Mouse (Mus musculus) hindbrain, postnatal 0 days (tissue): ENCODE data around the gene Nos3. TPM values are rescaled to one million over a fixed set of nuclear protein-coding genes. Genes with fewer than 3 reads are reported as not detected.

ENCODE experiments used
- ATAC-seq: fragments of 200-750 bp; cut with Nextera tagmentation; 2 replicates; pipeline ENCODE4 v1.8.0; 2017; ENCODE audit warnings: mild to moderate bottlenecking, moderate TSS enrichment, moderate library complexity
- DNase-seq: peaks from one replicate; pipeline ENCODE4 v3.0.0-alpha.2; 2015; ENCODE audit warnings: low spot score
- H3K27ac ChIP-seq: fragments of 300-500 bp; sonication (generic); 2 replicates; pipeline ENCODE4 v1.5.1; 2014; ENCODE audit warnings: mild to moderate bottlenecking
- H3K27me3 ChIP-seq: fragments of 300-500 bp; sonication (generic); 2 replicates; pipeline ENCODE4 v1.6.1; 2014; ENCODE audit warnings: low read length, mixed read lengths; ENCODE audit not compliant: insufficient read depth
- H3K36me3 ChIP-seq: fragments of 300-500 bp; sonication (generic); 2 replicates; pipeline ENCODE4 v1.6.1; 2014; ENCODE audit warnings: low read length, mixed read lengths; ENCODE audit not compliant: insufficient read depth
- H3K4me1 ChIP-seq: fragments of 300-500 bp; sonication (generic); 2 replicates; pipeline ENCODE4 v1.6.1; 2014; ENCODE audit warnings: antibody characterized with exemption, low read length, mixed read lengths; ENCODE audit not compliant: insufficient read depth
- H3K4me2 ChIP-seq: fragments of 300-500 bp; sonication (generic); 2 replicates; pipeline ENCODE4 v1.6.1; 2014; ENCODE audit warnings: low read depth, mild to moderate bottlenecking, low read length, moderate library complexity, mixed read lengths
- H3K4me3 ChIP-seq: fragments of 300-500 bp; sonication (generic); 2 replicates; pipeline ENCODE4 v1.5.1; 2014; ENCODE audit warnings: low read length
- H3K9ac ChIP-seq: fragments of 300-500 bp; sonication (generic); replicated peaks from 2 replicates; pipeline ENCODE4 v1.6.1; 2014; ENCODE audit warnings: mild to moderate bottlenecking, low read length, moderate library complexity, mixed read lengths
- H3K9me3 ChIP-seq: fragments of 300-500 bp; sonication (generic); 2 replicates; pipeline ENCODE4 v1.6.1; 2016; ENCODE audit warnings: low read length, mixed read lengths
- CTCF ChIP-seq: IDR thresholded peaks from 2 replicates; pipeline ENCODE4 v1.5.1; 2016; ENCODE audit warnings: antibody characterized with exemption, control low read depth, low read depth
- WGBS: fragments of 180-500 bp; shearing (Covaris S2); extraction: QIAGEN DNeasy Blood & Tissue Kit; methylation state at CpG from one replicate; pipeline ENCODE4 v1.1.7; 2014; 5-methylcytosine and 5-hydroxymethylcytosine counted together
- polyA plus RNA-seq: library from polyadenylated mRNA; unstranded; fragments of >200 nt; fragmentation: Nextera tagmentation; extraction: Ambion mirVana; gene quantifications from 2 replicates; pipeline ENCODE4 v1.2.1, GENCODE M21; 2015
- total RNA-seq: library from RNA; depleted of rRNA; stranded (reverse); fragments of >200 nt; gene quantifications from 2 replicates; pipeline ENCODE4 v1.2.3, GENCODE M21; 2014

The Nos3 gene
- total and polyA plus RNA-seq, 2 experiments from 2014 or later: 7.2 to 8.7 TPM

DNA sequence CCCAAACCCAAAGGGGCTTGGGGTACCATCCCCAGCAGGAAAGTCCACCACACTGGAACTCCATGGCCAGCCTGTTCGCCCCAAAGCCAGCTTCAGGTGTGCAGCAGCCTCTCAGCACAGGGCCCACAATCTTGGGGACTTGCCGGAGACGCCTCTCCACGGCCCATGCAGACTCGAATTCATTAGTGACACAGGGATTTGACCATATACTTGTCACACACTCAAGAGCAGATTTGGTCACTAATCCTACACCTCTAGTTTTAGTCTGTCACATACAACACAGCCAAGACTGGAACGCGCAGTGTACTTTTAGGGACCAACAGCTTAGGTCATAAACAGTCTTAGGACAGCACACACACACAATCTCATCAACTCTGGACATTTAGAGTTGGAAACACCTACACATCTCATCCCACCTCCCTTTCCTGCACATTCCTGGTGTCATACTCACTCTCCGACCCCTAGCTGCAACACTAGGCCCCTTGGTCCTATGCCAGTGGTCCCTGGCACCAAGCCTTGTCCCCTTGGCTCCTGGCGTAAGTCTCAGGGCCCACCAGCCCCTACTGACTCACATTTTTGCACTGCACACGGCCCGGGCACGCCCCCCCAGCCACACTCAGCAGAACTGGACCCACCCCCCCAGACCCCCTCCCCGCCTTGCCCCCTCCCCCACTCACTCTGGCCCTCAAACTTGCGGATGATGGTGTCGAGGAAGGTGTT, 13.9 kb upstream of the Nos3 start:
- no peak for TF ChIP-seq CTCF
- 28% methylated on average over 15 of the region's 15 CpGs for WGBS
- ATAC-seq (no peak), DNase-seq (no peak)
- H3K9ac ChIP-seq: peak overlapping the region; percentile 78
- peaks cover 27% of the 10 kb centered on the region for H3K4me1 ChIP-seq
- H3K9me3 ChIP-seq: no peaks in the 10 kb centered on the region
- no peaks in the 10 kb centered on the region for H3K27me3 ChIP-seq
- H3K36me3 ChIP-seq: no peaks in the 10 kb centered on the region
- H3K4me3 ChIP-seq: peak overlapping the region; percentile 70
- peak overlapping the region; percentile 99 for H3K4me2 ChIP-seq
- peak overlapping the region; percentile 76 for H3K27ac ChIP-seq

DNA sequence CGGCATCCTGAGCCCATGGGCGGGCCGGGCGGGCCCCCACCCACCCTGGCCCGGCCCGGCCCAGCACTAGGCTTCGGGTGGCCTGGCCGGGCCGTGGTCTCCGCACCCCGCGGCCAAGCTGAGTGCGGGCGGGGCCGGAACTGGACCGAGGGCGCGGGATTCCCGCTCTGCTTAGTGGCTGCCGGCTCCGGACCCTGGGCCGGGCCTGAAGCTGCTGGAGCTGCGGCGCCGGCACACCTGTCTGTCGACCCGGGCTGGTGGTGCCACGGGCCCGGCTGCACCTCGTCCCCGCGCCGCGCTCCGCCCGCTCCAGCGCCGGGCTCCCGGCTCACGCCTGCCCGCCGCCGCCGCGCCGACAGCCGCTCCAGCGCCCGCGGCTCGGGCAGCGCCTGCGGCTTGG, 13.3 kb upstream of the Nos3 start, which contains the start of gene Kcnh2:
Kcnh2 (minus strand) TSS at position 327 of the 400 bp plus-strand sequence.
- H3K27ac ChIP-seq: peak within 1 kb of the TSS; percentile 76
- peak within 1 kb of the TSS; percentile 99 for H3K4me2 ChIP-seq
- DNase-seq (no peak), ATAC-seq (peak; percentile 36)
- WGBS: 0% methylated on average over 16 of the region's 53 CpGs
- peak within 1 kb of the TSS; percentile 70 for H3K4me3 ChIP-seq
- peaks cover 27% of the 10 kb centered on the region for H3K4me1 ChIP-seq
- TF ChIP-seq CTCF: no peak
- H3K36me3 ChIP-seq: no peaks in the 10 kb centered on the region
- peak within 1 kb of the TSS; percentile 78 for H3K9ac ChIP-seq
- no peaks in the 10 kb centered on the region for H3K9me3 ChIP-seq
- H3K27me3 ChIP-seq: no peaks in the 10 kb centered on the region

- Histone ChIP-seq H3K27me3 (no peaks in the 10 kb centered on the region), H3K36me3 (no peaks in the 10 kb centered on the region), H3K9ac (peak overlapping the region; percentile 78), H3K4me2 (peak overlapping the region; percentile 99), H3K4me1 (peaks cover 27% of the 10 kb centered on the region), H3K4me3 (peak overlapping the region; percentile 70), H3K27ac (peak overlapping the region; percentile 76), H3K9me3 (no peaks in the 10 kb centered on the region)
- TF ChIP-seq CTCF: no peak
- peak; percentile 89 for ATAC-seq
- peak; percentile 94 for DNase-seq
- WGBS: under 1% methylated on average over 38 of the region's 41 CpGs
These were observed 12.9 kb upstream of the Nos3 start for GRCm38 (mm10) chr5:24351701-24352171.

GRCm38 (mm10) chr5:24352251-24352859, 12.3 kb upstream of the Nos3 start:
- H3K4me3 ChIP-seq: peak overlapping the region; percentile 70
- H3K4me1 ChIP-seq: peaks cover 27% of the 10 kb centered on the region
- H3K36me3 ChIP-seq: no peaks in the 10 kb centered on the region
- peak overlapping the region; percentile 99 for H3K4me2 ChIP-seq
- H3K9ac ChIP-seq: peak overlapping the region; percentile 78; the same call in 1 of the 2 replicates
- no peaks in the 10 kb centered on the region for H3K9me3 ChIP-seq
- DNase-seq (peak; percentile 54), ATAC-seq (peak; percentile 22; the same call in 1 of the 2 replicates)
- peak overlapping the region; percentile 76 for H3K27ac ChIP-seq
- no peaks in the 10 kb centered on the region for H3K27me3 ChIP-seq
- no peak for TF ChIP-seq CTCF
- WGBS: 3% methylated on average over 22 of the region's 24 CpGs

- Histone ChIP-seq H3K9me3 (no peaks in the 10 kb centered on the region), H3K27me3 (no peaks in the 10 kb centered on the region), H3K36me3 (no peaks in the 10 kb centered on the region), H3K4me3 (no peak overlapping the region), H3K4me1 (peaks cover 27% of the 10 kb centered on the region), H3K27ac (peak overlapping the region; percentile 76; the same call in 1 of the 2 replicates), H3K9ac (no peak overlapping the region), H3K4me2 (no peak overlapping the region)
- ATAC-seq: no peak
- DNase-seq: no peak
- 34% methylated on average over 4 of the region's 4 CpGs for WGBS
- no peak for TF ChIP-seq CTCF
These were observed 11.3 kb upstream of the Nos3 start for GRCm38 (mm10) chr5:24353327-24353726.

DNA sequence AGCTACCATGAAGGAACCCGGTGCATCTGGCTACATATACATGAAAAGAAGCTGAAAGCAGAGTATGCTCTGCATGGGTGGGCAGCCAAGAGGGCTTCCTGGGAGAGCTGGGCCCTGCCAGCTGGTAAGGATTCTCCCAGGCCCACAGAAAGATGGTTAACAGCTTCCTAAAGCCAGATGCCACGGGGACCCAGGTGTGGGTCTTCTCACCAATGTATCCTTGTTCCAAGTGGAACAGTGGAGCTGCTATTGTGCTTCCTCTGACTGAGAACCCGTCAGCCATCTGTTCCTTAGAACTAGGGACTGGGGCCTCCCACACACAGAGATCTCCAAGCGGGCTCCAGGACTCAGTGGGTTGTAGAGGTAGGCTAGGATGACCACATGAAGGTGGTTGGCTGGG, 7.8 kb upstream of the Nos3 start:
- H3K36me3 ChIP-seq: no peaks in the 10 kb centered on the region
- ATAC-seq (no peak), DNase-seq (no peak)
- no peak for TF ChIP-seq CTCF
- no peak overlapping the region for H3K4me2 ChIP-seq
- WGBS: 42% methylated on average over 4 of the region's 4 CpGs
- peaks cover 9% of the 10 kb centered on the region; the same call in 1 of the 2 replicates for H3K4me1 ChIP-seq
- H3K9ac ChIP-seq: no peak overlapping the region
- H3K9me3 ChIP-seq: no peaks in the 10 kb centered on the region
- no peak overlapping the region for H3K4me3 ChIP-seq
- H3K27ac ChIP-seq: no peak overlapping the region
- no peaks in the 10 kb centered on the region for H3K27me3 ChIP-seq
